Mouse (Mus musculus) midbrain, embryonic 16.5 days (tissue): ENCODE measurements around the gene Oard1. TPM values are rescaled to one million over a fixed set of nuclear protein-coding genes. Genes with fewer than 3 reads are reported as not detected.

Source experiments
- ATAC-seq: fragments of 200-750 bp; cut with Nextera tagmentation; 2 replicates; pipeline ENCODE4 v1.8.0; 2017; ENCODE audit warnings: moderate TSS enrichment
- H3K27ac ChIP-seq: fragments of 300-500 bp; sonication (generic); 2 replicates; pipeline ENCODE4 v1.5.1; 2014; ENCODE audit warnings: mild to moderate bottlenecking, low read length, mixed read lengths
- H3K27me3 ChIP-seq: fragments of 300-500 bp; sonication (generic); 2 replicates; pipeline ENCODE4 v1.6.1; 2014; ENCODE audit warnings: low read depth, low read length, mixed read lengths; ENCODE audit not compliant: control insufficient read depth, insufficient read depth
- H3K36me3 ChIP-seq: fragments of 300-500 bp; sonication (generic); 2 replicates; pipeline ENCODE4 v1.6.1; 2014; ENCODE audit warnings: mild to moderate bottlenecking, low read length, moderate library complexity, mixed read lengths; ENCODE audit not compliant: control insufficient read depth, insufficient read depth
- H3K4me1 ChIP-seq: fragments of 300-500 bp; sonication (generic); 2 replicates; pipeline ENCODE4 v1.6.1; 2014; ENCODE audit warnings: mild to moderate bottlenecking, low read length, mixed read lengths; ENCODE audit not compliant: control insufficient read depth, insufficient read depth
- H3K4me2 ChIP-seq: fragments of 300-500 bp; sonication (generic); 2 replicates; pipeline ENCODE4 v1.6.1; 2014; ENCODE audit warnings: mild to moderate bottlenecking, low read length, mixed read lengths
- H3K4me3 ChIP-seq: fragments of 300-500 bp; sonication (generic); 2 replicates; pipeline ENCODE4 v1.5.1; 2014; ENCODE audit warnings: low read depth, mild to moderate bottlenecking, low read length, moderate library complexity, mixed read lengths
- H3K9ac ChIP-seq: fragments of 300-500 bp; sonication (generic); 2 replicates; pipeline ENCODE4 v1.6.1; 2014; ENCODE audit warnings: low read depth, low read length, mixed read lengths
- H3K9me3 ChIP-seq: fragments of 300-500 bp; sonication (generic); replicated peaks from 2 replicates; pipeline ENCODE4 v1.6.1; 2014; ENCODE audit warnings: mild to moderate bottlenecking, low read length, mixed read lengths; ENCODE audit not compliant: control insufficient read depth, poor library complexity, severe bottlenecking
- WGBS: fragments of 180-500 bp; shearing (Covaris S2); extraction: QIAGEN DNeasy Blood & Tissue Kit; methylation state at CpG from one replicate; pipeline ENCODE4 v1.1.7; 2014; 5-methylcytosine and 5-hydroxymethylcytosine counted together
- polyA plus RNA-seq: library from polyadenylated mRNA; unstranded; fragments of >200 nt; fragmentation: Nextera tagmentation; extraction: Ambion mirVana; gene quantifications from 2 replicates; pipeline ENCODE4 v1.2.1, GENCODE M21; 2015

The Oard1 gene
- polyA plus RNA-seq, 1 experiment from 2014 or later, result 32.7 TPM

DNA sequence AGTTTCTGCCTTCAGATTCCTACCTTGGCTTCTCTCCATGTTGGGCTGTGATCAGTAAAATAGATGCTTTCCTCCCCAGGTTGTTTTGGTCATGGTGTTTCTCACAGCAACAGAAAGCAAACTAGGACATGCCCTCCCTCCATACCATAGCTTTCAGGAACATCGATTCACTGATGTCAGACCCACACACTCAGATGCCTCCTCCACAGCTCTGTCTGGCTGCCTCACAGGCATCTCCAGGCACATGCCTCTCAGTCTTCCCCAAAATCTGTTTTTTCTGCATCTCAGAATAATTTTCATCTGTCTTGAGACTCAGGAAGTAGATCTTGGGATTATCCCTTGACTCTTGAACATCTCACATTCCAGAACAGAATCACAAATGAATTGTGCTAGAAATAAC is 33.7 kb upstream of the Oard1 start:
- no peak overlapping the region for H3K27ac ChIP-seq
- WGBS, result 97% methylated on average over 1 of the region's 1 CpGs
- no peaks in the 10 kb centered on the region for H3K27me3 ChIP-seq
- no peaks in the 10 kb centered on the region for H3K9me3 ChIP-seq
- no peak overlapping the region for H3K4me2 ChIP-seq
- H3K36me3 ChIP-seq, result no peaks in the 10 kb centered on the region
- no peaks in the 10 kb centered on the region for H3K4me1 ChIP-seq
- H3K4me3 ChIP-seq, result no peak overlapping the region
- no peak for ATAC-seq
- no peak overlapping the region for H3K9ac ChIP-seq

DNA sequence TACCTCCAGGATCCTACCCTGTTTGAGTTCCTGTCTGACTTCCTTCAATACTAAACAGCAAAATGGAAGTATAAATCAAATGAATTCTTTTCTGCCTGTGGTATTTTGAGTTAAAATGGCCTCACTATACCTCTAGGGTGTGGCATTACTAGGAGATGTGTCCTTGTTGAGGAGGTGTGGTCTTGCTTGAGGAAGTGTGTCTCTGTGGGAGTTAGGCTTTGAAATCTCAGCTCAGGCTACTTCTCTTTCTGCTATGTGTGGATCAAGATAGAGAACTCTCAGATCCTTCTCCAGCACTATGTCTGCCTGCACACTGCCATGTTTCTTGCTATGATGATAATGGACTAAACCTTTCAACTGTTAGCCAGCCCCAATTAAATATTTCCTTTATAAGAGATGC is 30.8 kb upstream of the Oard1 start:
- H3K36me3 ChIP-seq, result no peaks in the 10 kb centered on the region
- no peak overlapping the region for H3K4me3 ChIP-seq
- H3K27me3 ChIP-seq, result no peaks in the 10 kb centered on the region
- no peaks in the 10 kb centered on the region for H3K4me1 ChIP-seq
- no peak overlapping the region for H3K27ac ChIP-seq
- H3K9ac ChIP-seq, result no peak overlapping the region
- ATAC-seq, result no peak
- no peak overlapping the region for H3K4me2 ChIP-seq
- no peaks in the 10 kb centered on the region for H3K9me3 ChIP-seq

DNA sequence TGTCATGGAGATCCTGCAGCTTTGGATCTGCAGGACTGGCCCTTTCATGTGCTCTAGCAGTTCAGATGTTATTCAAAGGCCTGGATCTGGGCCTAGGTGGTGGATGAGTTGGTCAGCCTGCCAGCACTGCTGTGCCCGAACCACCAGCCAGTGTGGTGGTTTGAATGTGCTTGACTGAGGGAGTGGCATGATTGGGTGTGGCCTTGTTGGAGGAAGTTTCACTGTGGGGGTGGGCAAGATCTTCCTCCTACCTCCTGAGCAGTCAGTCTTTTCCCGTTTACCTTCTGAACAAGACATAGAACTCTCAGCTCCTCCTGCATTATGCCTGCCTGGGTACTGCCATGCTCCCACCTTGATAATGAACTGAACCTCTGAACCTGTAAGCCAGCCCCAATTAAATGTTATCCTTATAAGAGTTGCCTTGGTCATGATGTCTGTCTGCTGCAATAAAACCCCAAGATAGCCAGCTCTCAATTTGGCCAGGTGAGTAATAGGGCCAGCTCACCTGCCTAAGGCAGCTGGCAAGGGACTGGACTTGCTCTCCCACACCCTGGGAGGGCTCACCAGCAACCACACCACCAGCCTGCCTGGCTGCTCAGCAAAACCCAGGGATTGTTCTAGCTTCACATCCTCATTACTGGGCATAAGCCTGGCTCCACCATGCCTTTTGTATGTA is 23.9 kb upstream of the Oard1 start:
- no peaks in the 10 kb centered on the region for H3K4me1 ChIP-seq
- H3K27me3 ChIP-seq, result no peaks in the 10 kb centered on the region
- WGBS, result 83% methylated on average over 2 of the region's 2 CpGs
- no peaks in the 10 kb centered on the region for H3K9me3 ChIP-seq
- no peak overlapping the region for H3K4me2 ChIP-seq
- no peak overlapping the region for H3K4me3 ChIP-seq
- no peak for ATAC-seq
- no peak overlapping the region for H3K27ac ChIP-seq
- H3K9ac ChIP-seq, result no peak overlapping the region
- H3K36me3 ChIP-seq, result peaks cover 20% of the 10 kb centered on the region

DNA sequence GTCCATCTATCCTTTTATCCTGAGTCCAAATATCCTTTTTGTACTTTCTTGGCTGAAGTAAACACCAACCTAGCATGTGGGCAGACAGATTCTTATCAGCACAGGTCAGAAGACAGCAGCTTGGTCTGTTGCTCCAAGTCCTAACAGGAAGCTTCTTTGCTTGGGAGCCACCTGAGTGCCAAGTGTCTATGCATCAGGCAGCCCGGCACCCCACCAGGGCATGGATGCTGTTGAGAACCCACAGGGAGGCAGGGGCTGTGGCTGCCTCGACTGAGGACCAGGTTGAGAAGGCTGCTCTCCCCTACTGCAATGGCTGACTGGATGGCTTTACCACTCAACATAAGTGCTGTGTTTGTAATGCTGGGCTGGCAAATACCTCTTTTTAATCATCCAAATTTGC is 21.1 kb upstream of the Oard1 start:
- H3K4me2 ChIP-seq, result no peak overlapping the region
- H3K4me1 ChIP-seq, result no peaks in the 10 kb centered on the region
- no peak for ATAC-seq
- no peak overlapping the region for H3K4me3 ChIP-seq
- WGBS, result 87% methylated on average over 2 of the region's 2 CpGs
- H3K27me3 ChIP-seq, result no peaks in the 10 kb centered on the region
- H3K9me3 ChIP-seq, result no peaks in the 10 kb centered on the region
- H3K36me3 ChIP-seq, result peaks cover 37% of the 10 kb centered on the region
- H3K9ac ChIP-seq, result no peak overlapping the region
- H3K27ac ChIP-seq, result no peak overlapping the region

DNA sequence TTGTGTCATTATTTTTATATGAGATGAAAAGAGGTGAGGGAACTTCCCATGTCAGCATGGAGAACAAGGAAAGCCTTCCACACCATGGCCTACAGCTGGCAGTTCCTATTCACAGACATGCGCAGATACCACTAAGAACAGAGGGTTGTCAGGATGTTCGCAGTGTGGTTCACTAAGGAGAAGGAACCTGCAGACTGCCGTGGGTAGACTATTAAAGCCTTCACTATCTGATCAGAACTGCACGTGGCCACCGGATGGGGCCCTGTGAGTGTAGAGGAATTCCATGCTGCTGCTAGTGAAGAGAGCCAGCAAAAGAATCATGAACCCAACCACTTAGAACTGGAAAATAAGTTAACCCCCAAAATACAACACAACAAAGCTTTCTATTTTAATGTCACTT is 20.4 kb upstream of the Oard1 start:
- Histone ChIP-seq H3K4me3 (no peak overlapping the region), H3K9ac (no peak overlapping the region), H3K27ac (no peak overlapping the region), H3K4me1 (no peaks in the 10 kb centered on the region), H3K27me3 (no peaks in the 10 kb centered on the region), H3K9me3 (no peaks in the 10 kb centered on the region), H3K36me3 (peaks cover 38% of the 10 kb centered on the region), H3K4me2 (no peak overlapping the region)
- WGBS, result 96% methylated on average over 5 of the region's 5 CpGs
- ATAC-seq, result no peak

DNA sequence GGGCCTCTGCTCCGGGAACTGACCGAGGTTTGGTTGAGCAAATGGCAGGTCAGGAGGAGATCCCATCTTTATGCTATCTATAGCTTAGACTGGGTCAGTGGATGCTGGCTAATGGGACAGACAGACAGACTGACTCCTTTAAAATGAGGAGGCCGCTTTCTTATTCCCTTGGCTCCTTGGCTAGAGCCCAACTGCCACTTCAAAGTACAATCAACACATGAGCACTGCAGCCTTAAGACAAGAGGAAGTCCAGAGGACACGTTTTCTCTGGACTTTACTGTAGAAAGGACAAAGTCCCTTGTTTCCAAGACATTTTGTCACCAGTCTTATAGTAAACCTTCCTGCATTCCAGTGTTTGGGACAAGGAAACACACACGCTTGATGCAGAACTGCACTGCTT is 18.4 kb upstream of the Oard1 start:
- no peaks in the 10 kb centered on the region for H3K4me1 ChIP-seq
- no peak overlapping the region for H3K4me2 ChIP-seq
- no peaks in the 10 kb centered on the region for H3K9me3 ChIP-seq
- WGBS, result 87% methylated on average over 5 of the region's 5 CpGs
- H3K27ac ChIP-seq, result no peak overlapping the region
- no peak overlapping the region for H3K9ac ChIP-seq
- H3K4me3 ChIP-seq, result no peak overlapping the region
- peaks cover 42% of the 10 kb centered on the region for H3K36me3 ChIP-seq
- ATAC-seq, result no peak
- H3K27me3 ChIP-seq, result no peaks in the 10 kb centered on the region

DNA sequence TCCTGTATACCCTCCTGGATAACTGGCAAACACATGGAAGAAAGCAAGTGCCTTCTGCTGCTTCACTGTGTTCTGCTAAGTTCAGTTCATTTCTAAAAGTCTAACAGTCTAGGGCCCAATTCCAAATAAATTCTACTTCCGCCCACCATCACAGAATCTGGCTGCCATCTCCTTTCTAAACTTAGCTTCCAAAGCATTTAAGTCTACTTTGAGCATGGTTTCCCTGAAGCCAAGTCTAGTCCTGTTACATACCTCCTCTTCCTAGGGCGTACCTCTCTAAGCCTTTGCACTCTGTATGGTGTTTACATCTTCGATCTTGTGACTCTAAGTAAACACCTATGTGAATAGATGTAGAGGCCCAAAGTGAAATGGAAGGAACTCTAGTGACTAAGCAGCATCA is 17.2 kb upstream of the Oard1 start:
- H3K27ac ChIP-seq, result no peak overlapping the region
- no peaks in the 10 kb centered on the region for H3K27me3 ChIP-seq
- WGBS, result 97% methylated on average over 3 of the region's 3 CpGs
- no peak overlapping the region for H3K9ac ChIP-seq
- no peak overlapping the region for H3K4me3 ChIP-seq
- no peak overlapping the region for H3K4me2 ChIP-seq
- H3K9me3 ChIP-seq, result no peaks in the 10 kb centered on the region
- no peak for ATAC-seq
- peaks cover 42% of the 10 kb centered on the region for H3K36me3 ChIP-seq
- H3K4me1 ChIP-seq, result no peaks in the 10 kb centered on the region

DNA sequence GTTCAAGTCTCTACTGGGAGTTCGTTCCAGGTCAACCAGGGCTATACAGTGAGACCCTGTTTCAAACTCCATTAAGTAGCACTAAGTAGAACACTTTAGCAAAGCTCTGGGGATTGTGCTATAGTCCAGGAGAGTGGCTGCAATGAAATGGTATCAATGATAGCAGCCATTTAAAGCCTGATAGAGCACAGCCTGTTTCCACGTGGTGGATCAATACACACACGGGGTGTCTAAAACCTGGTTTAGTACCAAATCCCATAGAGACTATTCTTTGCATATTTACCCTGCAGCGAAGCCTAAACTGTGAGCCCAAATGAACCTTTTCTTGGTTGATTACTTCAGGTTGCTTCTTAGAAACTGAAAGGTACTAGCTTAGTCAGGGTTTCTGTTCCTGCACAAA is 8.1 kb upstream of the Oard1 start:
- ATAC-seq, result no peak
- H3K27me3 ChIP-seq, result no peaks in the 10 kb centered on the region
- H3K27ac ChIP-seq, result no peak overlapping the region
- WGBS, result 83% methylated on average over 4 of the region's 4 CpGs
- no peak overlapping the region for H3K4me3 ChIP-seq
- H3K9ac ChIP-seq, result no peak overlapping the region
- peaks cover 9% of the 10 kb centered on the region; the same call in 1 of the 2 replicates for H3K36me3 ChIP-seq
- H3K4me1 ChIP-seq, result no peaks in the 10 kb centered on the region
- H3K4me2 ChIP-seq, result no peak overlapping the region
- no peaks in the 10 kb centered on the region for H3K9me3 ChIP-seq

DNA sequence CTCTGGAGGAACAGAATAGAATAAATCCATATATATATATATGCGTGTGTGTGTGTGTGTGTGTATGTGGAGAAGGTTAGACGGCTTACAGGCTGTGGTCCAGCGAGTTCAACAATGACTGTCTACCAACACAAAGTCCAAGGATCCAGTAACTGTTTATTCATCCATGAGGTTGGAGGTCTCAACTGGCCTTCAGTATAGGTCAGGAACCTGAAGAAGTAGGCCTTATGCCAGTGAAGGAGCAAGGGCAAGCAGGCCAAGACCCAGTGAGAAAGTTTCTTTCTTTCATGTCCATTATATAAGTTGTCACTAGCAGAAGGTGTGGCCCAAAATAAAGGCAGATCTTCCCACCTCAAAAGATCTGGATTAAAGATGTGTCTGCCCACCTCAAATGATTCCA is 7.1 kb upstream of the Oard1 start:
- Histone ChIP-seq H3K9ac (no peak overlapping the region), H3K4me3 (no peak overlapping the region), H3K27ac (no peak overlapping the region), H3K4me1 (peaks cover 4% of the 10 kb centered on the region), H3K36me3 (peaks cover 9% of the 10 kb centered on the region; the same call in 1 of the 2 replicates), H3K27me3 (no peaks in the 10 kb centered on the region), H3K4me2 (no peak overlapping the region), H3K9me3 (no peaks in the 10 kb centered on the region)
- 90% methylated on average over 3 of the region's 3 CpGs for WGBS
- no peak for ATAC-seq
